Mouse (Mus musculus): ENCODE measurements around the gene Cdc42ep1.

DNA sequence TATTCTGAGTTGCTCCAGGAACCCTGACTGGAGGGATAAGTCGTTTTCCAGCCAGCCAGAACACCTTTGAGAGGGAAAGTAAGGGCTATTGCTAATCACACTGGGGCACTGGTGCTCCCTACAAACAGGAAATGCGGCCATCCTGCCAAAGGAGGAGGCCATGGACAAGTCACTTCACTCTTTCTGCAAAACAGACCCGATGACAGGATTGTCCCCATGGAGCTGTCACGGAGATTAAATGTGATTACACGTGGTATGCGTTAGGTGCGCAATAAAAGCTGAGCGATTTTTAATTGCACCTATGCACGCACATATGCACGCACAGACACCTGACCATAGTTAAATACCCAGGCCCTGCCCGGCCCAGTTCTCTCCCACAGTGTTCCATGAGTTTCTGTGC is 1.7 kb upstream of the Cdc42ep1 start:
- TF ChIP-seq CTCF (IDR thresholded peaks at IDR 0.05; ENCODE audit: extremely low read depth, insufficient read depth, insufficient read length, insufficient replicate concordance): no peak
- TF ChIP-seq POLR2A (IDR thresholded peaks at IDR 0.05; ENCODE audit: low read depth, low read length): no peak
